Mouse (Mus musculus): ENCODE data around the gene Slc25a51.

DNA sequence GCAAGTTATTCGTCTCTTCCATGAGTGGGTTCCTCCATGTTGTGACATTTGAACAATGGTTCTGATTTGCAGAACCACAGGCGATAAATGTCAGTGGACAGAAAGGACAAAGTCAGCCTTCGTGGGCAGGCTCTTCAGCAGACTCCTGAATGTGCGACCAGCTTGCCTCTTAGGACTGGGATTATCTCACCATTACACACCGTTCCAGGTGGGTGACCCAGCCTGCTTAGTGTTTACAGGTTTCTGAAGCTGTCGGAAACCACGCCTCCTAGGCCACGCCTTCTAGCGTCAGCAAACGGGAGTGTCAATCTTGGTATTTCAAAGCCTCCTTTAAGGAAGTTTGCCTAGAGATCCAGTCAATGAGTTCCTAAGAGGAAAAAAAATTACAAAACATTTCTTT is 704 bp upstream of the Slc25a51 start:
- TF ChIP-seq POLR2A (IDR thresholded peaks at IDR 0.05; ENCODE audit: low read depth, low read length) (no peak), CTCF (conservative IDR thresholded peaks at IDR 0.05; ENCODE audit: insufficient read depth, insufficient read length, low read depth, low read length) (no peak)
